Mouse (Mus musculus) kidney, adult 2 months (tissue): ENCODE results near the gene Lsm6.

ENCODE experiments used
- CTCF ChIP-seq: fragments of 200-500 bp; conservative IDR thresholded peaks from 2 replicates; pipeline ENCODE4 v1.5.1; 2011; ENCODE audit warnings: low read depth, mild to moderate bottlenecking, control low read depth, low read length, moderate library complexity, mixed read lengths; ENCODE audit not compliant: insufficient read depth, insufficient read length
- POLR2A ChIP-seq: fragments of 200-500 bp; IDR thresholded peaks from one replicate; pipeline ENCODE4 v1.6.1; 2011; ENCODE audit warnings: low read depth, low read length, control low read depth

GRCm38 (mm10) chr8:78836091-78836490, 15.2 kb upstream of the Lsm6 start:
- TF ChIP-seq POLR2A (no peak), CTCF (no peak)
